Mouse (Mus musculus): ENCODE measurements around the gene Pla2g4a.

GRCm38 (mm10) chr1:149841845-149842244 lies 119.2 kb downstream of the Pla2g4a start:
- no peak for TF ChIP-seq CTCF (IDR thresholded peaks at IDR 0.05; ENCODE audit: extremely low read depth, insufficient read length, insufficient replicate concordance, low read depth, low read length)
- no peak for TF ChIP-seq POLR2A (IDR thresholded peaks at IDR 0.05; ENCODE audit: low read depth, low read length)
